Mouse (Mus musculus): ENCODE measurements around the gene Cep250. TPM values are rescaled to one million over a fixed set of nuclear protein-coding genes. Genes with fewer than 3 reads are reported as not detected.

Cep250 gene
- total RNA-seq, 2 experiments from 2014 or later: 15.1 to 16.3 TPM

DNA sequence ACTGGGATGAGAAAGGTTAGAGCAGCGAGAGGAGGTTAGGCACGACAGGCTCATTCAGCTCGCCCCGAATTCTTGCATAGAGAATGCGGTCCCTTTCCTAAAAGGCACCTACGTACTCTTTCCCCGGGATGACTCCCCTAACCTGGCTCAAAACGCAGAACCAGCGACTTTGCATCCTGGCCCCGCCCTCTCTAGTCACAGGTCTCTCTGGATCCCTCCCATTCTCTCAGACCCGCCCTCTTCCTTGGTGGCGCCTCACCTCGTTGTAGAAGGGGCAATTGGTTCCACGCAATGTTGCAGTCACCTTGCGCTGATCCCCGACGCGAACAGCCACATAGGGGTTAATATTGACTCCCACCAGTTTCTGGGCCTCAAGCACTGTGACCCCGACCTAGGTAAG is 91.7 kb downstream of the Cep250 start:
- DNase-seq (ENCODE audit: low spot score in 2 of 2): no peak
- intact Hi-C loops (cut with DNase I): no loop called here

Other genes starting within 250 kb of the Cep250 start
- 10 to 100 TPM; 16.6 to 17.8 TPM for gene Edem2, start 227.0 kb upstream of the Cep250 start, total RNA-seq (2021)
- gene Gm17581, start 220.6 kb upstream of the Cep250 start, total RNA-seq (2021): not detected
- 1 to 10 TPM; 1.8 to 1.9 TPM for gene Procr, start 205.3 kb upstream of the Cep250 start, total RNA-seq (2021)
- 10 to 100 TPM; 45.8 to 50.0 TPM for gene Mmp24, start 181.1 kb upstream of the Cep250 start, total RNA-seq (2021)
- gene BC029722, start 137.0 kb upstream of the Cep250 start, total RNA-seq (2021): 10 to 100 TPM; 45.7 to 50.3 TPM
- 10 to 100 TPM; 65.3 to 67.6 TPM for gene Eif6, start 129.5 kb upstream of the Cep250 start, total RNA-seq (2021)
- gene Fam83c, start 121.6 kb upstream of the Cep250 start, total RNA-seq (2021): not detected
- gene Uqcc1, start 26.1 kb upstream of the Cep250 start, total RNA-seq (2021): 10 to 100 TPM; 45.8 to 50.2 TPM
- gene Gm15557, start 15.7 kb upstream of the Cep250 start, total RNA-seq (2021): not detected
- under 1 TPM; 0.29 to 0.55 TPM for gene Gdf5, start 11.1 kb upstream of the Cep250 start, total RNA-seq (2021)
- gene 6430550D23Rik, start 51.5 kb downstream of the Cep250 start, total RNA-seq (2021): 1 to 10 TPM in 1 of 2 experiments, under 1 TPM in 1; 0.88 to 1.3 TPM
- gene Ergic3, start 51.6 kb downstream of the Cep250 start, total RNA-seq (2021): 100 to 1,000 TPM; 180 to 200 TPM
- gene Fer1l4, start 96.5 kb downstream of the Cep250 start, total RNA-seq (2021): not detected
- 1 to 10 TPM; 4.7 to 6.9 TPM for gene Spag4, start 108.7 kb downstream of the Cep250 start, total RNA-seq (2021)
- 10 to 100 TPM; 24.0 to 26.0 TPM for gene Cpne1, start 155.5 kb downstream of the Cep250 start, total RNA-seq (2021)
- gene Rbm12, start 155.5 kb downstream of the Cep250 start, total RNA-seq (2021): 10 to 100 TPM; 25.5 to 30.2 TPM
- 10 to 100 TPM; 19.6 to 26.7 TPM for gene Gm28036, start 170.6 kb downstream of the Cep250 start, total RNA-seq (2021)
- 100 to 1,000 TPM; 183 to 205 TPM for gene Romo1, start 187.6 kb downstream of the Cep250 start, total RNA-seq (2021)
- 10 to 100 TPM; 35.3 to 37.1 TPM for gene Nfs1, start 187.7 kb downstream of the Cep250 start, total RNA-seq (2021)
- 100 to 1,000 TPM; 259 to 277 TPM for gene Rbm39, start 223.8 kb downstream of the Cep250 start, total RNA-seq (2021)
- 10 to 100 TPM; 50.7 to 65.0 TPM for gene Phf20, start 240.0 kb downstream of the Cep250 start, total RNA-seq (2021)